Mouse (Mus musculus) intestine, postnatal 0 days (tissue): ENCODE measurements around the gene Ier2. TPM values are rescaled to one million over a fixed set of nuclear protein-coding genes. Genes with fewer than 3 reads are reported as not detected.

Experiments used
- ATAC-seq: fragments of 200-750 bp; cut with Nextera tagmentation; 2 replicates; pipeline ENCODE4 v1.8.0; 2017; ENCODE audit warnings: mild to moderate bottlenecking, moderate TSS enrichment, moderate library complexity
- H3K27ac ChIP-seq: fragments of 300-500 bp; sonication (generic); 2 replicates; pipeline ENCODE4 v1.5.1; 2014; ENCODE audit warnings: mild to moderate bottlenecking, low read depth, low read length, moderate library complexity
- H3K27me3 ChIP-seq: fragments of 300-500 bp; sonication (generic); replicated peaks from 2 replicates; pipeline ENCODE4 v1.6.1; 2014; ENCODE audit warnings: low read length, mixed read lengths; ENCODE audit not compliant: control insufficient read depth, insufficient read depth
- H3K36me3 ChIP-seq: fragments of 300-500 bp; sonication (generic); 2 replicates; pipeline ENCODE4 v1.6.1; 2014; ENCODE audit warnings: mild to moderate bottlenecking, moderate library complexity; ENCODE audit not compliant: control insufficient read depth, insufficient read depth
- H3K4me1 ChIP-seq: fragments of 300-500 bp; sonication (generic); replicated peaks from 2 replicates; pipeline ENCODE4 v1.6.1; 2014; ENCODE audit warnings: antibody characterized with exemption, low read length, mixed read lengths; ENCODE audit not compliant: control insufficient read depth, insufficient read depth
- H3K4me2 ChIP-seq: fragments of 300-500 bp; sonication (generic); replicated peaks from 2 replicates; pipeline ENCODE4 v1.6.1; 2014; ENCODE audit warnings: low read depth, mild to moderate bottlenecking, moderate library complexity
- H3K4me3 ChIP-seq: fragments of 300-500 bp; sonication (generic); 2 replicates; pipeline ENCODE4 v1.5.1; 2014; ENCODE audit warnings: low read depth, low read length
- H3K9ac ChIP-seq: fragments of 300-500 bp; sonication (generic); 2 replicates; pipeline ENCODE4 v1.6.1; 2014; ENCODE audit warnings: mild to moderate bottlenecking, low read depth, low read length
- H3K9me3 ChIP-seq: fragments of 300-500 bp; sonication (generic); 2 replicates; pipeline ENCODE4 v1.6.1; 2016; ENCODE audit warnings: mixed run types; ENCODE audit not compliant: control insufficient read depth
- CTCF ChIP-seq: sonication (generic); IDR thresholded peaks from 2 replicates; pipeline ENCODE4 v1.5.1; 2016; ENCODE audit warnings: low read depth, mild to moderate bottlenecking, control low read depth, antibody characterized with exemption, moderate library complexity
- WGBS: fragments of 180-500 bp; shearing (Covaris S2); extraction: QIAGEN DNeasy Blood & Tissue Kit; methylation state at CpG from one replicate; pipeline ENCODE4 v1.1.7; 2014; 5-methylcytosine and 5-hydroxymethylcytosine counted together
- polyA plus RNA-seq: library from polyadenylated mRNA; unstranded; fragments of >200 nt; fragmentation: Nextera tagmentation; extraction: Ambion mirVana; gene quantifications from 2 replicates; pipeline ENCODE4 v1.2.1, GENCODE M21; 2015

Gene Ier2
- polyA plus RNA-seq, 1 experiment from 2014 or later = 79.4 TPM

- H3K27ac ChIP-seq = no peak overlapping the region
- no peak for TF ChIP-seq CTCF
- H3K4me3 ChIP-seq = no peak overlapping the region
- 0 out of 2 replicates have a peak, but pooled peaks cover 7% of the 10 kb centered on the region for H3K4me1 ChIP-seq
- peaks cover 26% of the 10 kb centered on the region for H3K36me3 ChIP-seq
- no peak overlapping the region for H3K4me2 ChIP-seq
- 80% methylated on average over 5 of the region's 5 CpGs for WGBS
- no peak for ATAC-seq
- peaks cover 37% of the 10 kb centered on the region for H3K27me3 ChIP-seq
- no peak overlapping the region for H3K9ac ChIP-seq
- H3K9me3 ChIP-seq = no peaks in the 10 kb centered on the region
Observed at GRCm38 (mm10) chr8:84700526-84700925, 37.9 kb upstream of the Ier2 start.

GRCm38 (mm10) chr8:84699861-84700322 lies 37.2 kb upstream of the Ier2 start:
- H3K27me3 ChIP-seq = peaks cover 31% of the 10 kb centered on the region
- no peaks in the 10 kb centered on the region for H3K9me3 ChIP-seq
- H3K4me1 ChIP-seq = 0 out of 2 replicates have a peak, but pooled peaks cover 3% of the 10 kb centered on the region
- H3K27ac ChIP-seq = no peak overlapping the region
- H3K9ac ChIP-seq = no peak overlapping the region
- ATAC-seq = no peak
- peak; percentile 84 for TF ChIP-seq CTCF
- H3K36me3 ChIP-seq = peaks cover 32% of the 10 kb centered on the region
- H3K4me3 ChIP-seq = no peak overlapping the region
- H3K4me2 ChIP-seq = no peak overlapping the region
- WGBS = 61% methylated on average over 7 of the region's 7 CpGs

- Histone ChIP-seq H3K4me2 (no peak overlapping the region), H3K27ac (no peak overlapping the region), H3K4me1 (no peaks in the 10 kb centered on the region), H3K27me3 (peaks cover 21% of the 10 kb centered on the region), H3K9ac (no peak overlapping the region), H3K36me3 (peaks cover 39% of the 10 kb centered on the region), H3K9me3 (no peaks in the 10 kb centered on the region), H3K4me3 (no peak overlapping the region)
- no peak for ATAC-seq
- no peak for TF ChIP-seq CTCF
- 87% methylated on average over 9 of the region's 9 CpGs for WGBS
Observed at GRCm38 (mm10) chr8:84698929-84699401, 36.3 kb upstream of the Ier2 start.

GRCm38 (mm10) chr8:84698288-84698687 lies 35.6 kb upstream of the Ier2 start:
- peaks cover 14% of the 10 kb centered on the region for H3K27me3 ChIP-seq
- H3K36me3 ChIP-seq = peaks cover 44% of the 10 kb centered on the region
- no peaks in the 10 kb centered on the region for H3K4me1 ChIP-seq
- no peak for ATAC-seq
- H3K4me2 ChIP-seq = no peak overlapping the region
- no peak for TF ChIP-seq CTCF
- WGBS = 93% methylated on average over 5 of the region's 5 CpGs
- no peaks in the 10 kb centered on the region for H3K9me3 ChIP-seq
- H3K27ac ChIP-seq = no peak overlapping the region
- no peak overlapping the region for H3K4me3 ChIP-seq
- H3K9ac ChIP-seq = no peak overlapping the region

GRCm38 (mm10) chr8:84697166-84698130 lies 34.8 kb upstream of the Ier2 start:
- H3K36me3 ChIP-seq = peaks cover 48% of the 10 kb centered on the region
- no peak for ATAC-seq
- TF ChIP-seq CTCF = peak; percentile 70
- no peaks in the 10 kb centered on the region for H3K4me1 ChIP-seq
- no peak overlapping the region for H3K4me2 ChIP-seq
- no peaks in the 10 kb centered on the region for H3K9me3 ChIP-seq
- H3K27me3 ChIP-seq = peaks cover 6% of the 10 kb centered on the region
- H3K27ac ChIP-seq = no peak overlapping the region
- no peak overlapping the region for H3K4me3 ChIP-seq
- WGBS = 89% methylated on average over 14 of the region's 14 CpGs
- H3K9ac ChIP-seq = no peak overlapping the region

- H3K27me3 ChIP-seq = no peaks in the 10 kb centered on the region
- H3K9ac ChIP-seq = no peak overlapping the region
- H3K4me3 ChIP-seq = no peak overlapping the region
- no peak overlapping the region for H3K27ac ChIP-seq
- H3K4me2 ChIP-seq = no peak overlapping the region
- TF ChIP-seq CTCF = no peak
- H3K9me3 ChIP-seq = no peaks in the 10 kb centered on the region
- WGBS = 89% methylated on average over 6 of the region's 6 CpGs
- ATAC-seq = no peak
- H3K36me3 ChIP-seq = peaks cover 51% of the 10 kb centered on the region
- H3K4me1 ChIP-seq = 0 out of 2 replicates have a peak, but pooled peaks cover under 1% of the 10 kb centered on the region
Observed at GRCm38 (mm10) chr8:84695140-84695539, 32.5 kb upstream of the Ier2 start.
